Mouse (Mus musculus) kidney, adult 11 months (tissue): ENCODE results near the gene Ccdc7a.
A peak's percentile ranks its signal among the peaks of the same experiment; 100 is the strongest.
"Not testable (repeated sequence)": the region's sequence is repeated elsewhere in the genome, so short reads cannot be mapped to it uniquely, and the experiment has no call there.

Experiments used
- DNase-seq: peaks from one replicate; pipeline ENCODE4 v3.0.0; 2022

Gene Ccdc7a

DNA sequence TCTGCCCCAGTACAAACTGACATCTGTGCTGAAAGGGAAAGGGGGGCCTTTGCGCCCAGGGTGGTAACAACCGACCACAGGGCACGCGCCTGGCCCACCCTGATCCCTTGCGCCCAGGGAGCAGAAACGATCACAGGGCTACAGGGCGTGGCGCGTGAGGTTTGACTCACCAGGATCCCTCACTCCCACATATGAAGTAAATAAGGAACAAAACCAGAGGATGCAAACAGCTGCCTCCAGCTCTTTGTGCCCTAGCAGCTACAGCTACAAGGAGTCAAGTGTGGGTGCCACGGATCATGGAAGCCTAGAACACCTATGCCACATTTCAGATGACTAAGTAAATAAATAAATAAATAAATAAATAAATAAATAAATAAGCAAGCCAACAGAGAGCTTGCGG is at the start of gene Ccdc7a:
Gene Ccdc7a (minus strand): TSS at position 101 of the 400 bp plus-strand sequence.
- not testable (repeated sequence) for DNase-seq

GRCm38 (mm10) chr8:129066834-129067233 is 1.5 kb upstream of the Ccdc7a start, which contains the start of gene Ccdc7b:
Gene Ccdc7b, plus strand, starts transcription at chr8:129067134.
- DNase-seq: not testable (repeated sequence)

- DNase-seq: no peak
Observed at GRCm38 (mm10) chr8:128991389-128991788, 73.9 kb downstream of the Ccdc7a start.

- not testable (repeated sequence) for DNase-seq
Observed at GRCm38 (mm10) chr8:128948941-128949340, 116.4 kb downstream of the Ccdc7a start.

GRCm38 (mm10) chr8:128941022-128941641 is 124.2 kb downstream of the Ccdc7a start:
- DNase-seq: peak; percentile 7

DNA sequence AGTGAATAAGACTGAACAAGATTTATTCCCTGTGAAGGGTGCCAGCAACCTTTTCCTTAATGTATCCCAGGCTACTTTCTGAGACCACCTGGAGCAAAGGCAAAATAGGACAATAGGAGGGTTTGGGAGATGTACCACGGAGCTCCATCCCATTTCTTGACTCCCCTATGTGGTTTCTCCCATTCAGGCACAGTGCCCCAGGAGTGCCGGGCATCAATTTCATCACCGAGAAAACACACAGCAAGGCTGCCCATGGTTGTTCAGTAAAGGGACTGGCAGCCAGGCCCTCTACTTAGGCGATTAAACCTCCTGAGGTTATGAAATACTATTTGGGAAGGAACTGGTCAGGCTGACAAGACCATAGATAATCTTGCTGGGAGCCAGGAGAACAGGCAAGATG is 131.9 kb downstream of the Ccdc7a start:
- no peak for DNase-seq

DNA sequence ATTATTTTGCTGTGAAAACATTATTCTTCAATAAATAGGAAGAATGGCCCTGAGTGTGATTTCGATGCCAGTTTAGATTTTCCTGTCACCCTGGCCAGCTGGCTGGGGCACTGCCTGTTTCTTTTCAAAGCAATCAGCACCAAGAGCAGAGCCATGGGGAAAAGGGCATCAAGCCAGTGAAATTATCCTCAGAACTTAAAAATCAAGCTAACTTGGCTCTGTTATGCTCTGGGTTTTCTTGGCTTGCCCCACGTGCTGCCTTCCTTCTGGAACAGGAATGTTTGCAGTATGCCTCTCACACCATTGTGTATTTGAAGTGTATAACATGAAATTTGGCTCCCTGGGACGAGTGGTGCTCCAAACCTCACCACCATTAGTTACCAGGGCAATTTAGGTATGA is 182.6 kb downstream of the Ccdc7a start:
- DNase-seq: no peak

DNA sequence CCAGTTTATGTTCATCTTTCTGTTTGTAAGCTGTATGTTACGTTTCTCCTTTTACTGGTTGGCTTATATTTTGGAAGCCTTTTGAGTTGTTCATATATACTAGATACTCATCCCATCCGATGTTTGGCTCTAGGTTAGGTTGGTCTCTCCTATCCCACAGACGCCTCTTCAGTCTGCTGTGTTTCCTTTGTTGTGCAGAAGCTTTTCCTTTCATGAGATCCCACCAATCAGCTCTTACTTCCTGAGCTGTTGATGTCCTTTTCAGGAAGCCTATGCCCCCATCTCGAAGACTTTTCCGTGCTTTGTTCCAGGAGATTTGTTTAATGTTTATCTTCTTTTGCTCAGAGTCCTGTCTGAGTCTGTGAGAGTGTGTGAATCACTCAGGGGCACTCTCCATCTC is 221.6 kb downstream of the Ccdc7a start:
- no peak for DNase-seq

DNA sequence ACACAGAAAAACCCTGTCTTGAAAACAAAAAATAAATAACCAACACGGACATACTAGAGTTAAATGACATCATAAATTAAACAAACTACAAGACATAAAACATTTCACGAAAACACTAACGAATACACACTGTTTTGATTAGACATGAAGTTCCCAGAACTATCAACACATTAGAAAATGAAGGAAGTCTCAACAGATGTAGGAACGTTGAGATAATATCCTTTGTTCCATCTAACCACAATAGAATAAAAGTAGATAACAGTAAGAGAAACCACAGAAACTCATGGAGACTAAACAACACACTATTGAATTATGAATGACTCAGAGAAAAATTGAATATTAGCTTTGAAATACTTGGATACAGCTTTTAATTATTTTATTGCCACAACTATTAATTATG is 252.8 kb downstream of the Ccdc7a start:
- DNase-seq: no peak

- DNase-seq: no peak
Observed at GRCm38 (mm10) chr8:128798594-128798993, 266.7 kb downstream of the Ccdc7a start, which contains the start of gene Gm3952. Gene Gm3952, minus strand, starts transcription at chr8:128798694.

GRCm38 (mm10) chr8:128735692-128736091 is 329.6 kb downstream of the Ccdc7a start:
- no peak for DNase-seq

GRCm38 (mm10) chr8:128734118-128734517 is 331.2 kb downstream of the Ccdc7a start:
- DNase-seq: no peak

DNA sequence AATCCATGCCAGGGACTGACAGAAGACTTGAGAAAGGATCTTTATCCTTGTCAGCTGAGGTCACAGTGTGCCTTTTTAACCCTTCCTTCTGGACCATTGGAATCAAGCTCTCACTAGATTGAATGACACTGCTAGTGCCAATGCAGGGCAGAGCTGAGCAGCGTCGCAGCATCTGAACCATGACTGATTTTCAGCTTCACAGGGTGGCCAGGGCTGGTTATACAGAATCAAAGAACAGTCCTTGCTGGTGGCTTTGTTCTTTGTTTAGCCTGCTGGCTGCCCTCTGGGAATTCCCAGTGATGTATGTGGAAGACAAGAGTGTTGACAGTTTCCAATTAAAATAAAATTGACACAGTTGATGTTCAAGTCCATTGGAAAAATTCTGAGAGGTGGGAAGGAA is 333.1 kb downstream of the Ccdc7a start:
- no peak for DNase-seq

DNA sequence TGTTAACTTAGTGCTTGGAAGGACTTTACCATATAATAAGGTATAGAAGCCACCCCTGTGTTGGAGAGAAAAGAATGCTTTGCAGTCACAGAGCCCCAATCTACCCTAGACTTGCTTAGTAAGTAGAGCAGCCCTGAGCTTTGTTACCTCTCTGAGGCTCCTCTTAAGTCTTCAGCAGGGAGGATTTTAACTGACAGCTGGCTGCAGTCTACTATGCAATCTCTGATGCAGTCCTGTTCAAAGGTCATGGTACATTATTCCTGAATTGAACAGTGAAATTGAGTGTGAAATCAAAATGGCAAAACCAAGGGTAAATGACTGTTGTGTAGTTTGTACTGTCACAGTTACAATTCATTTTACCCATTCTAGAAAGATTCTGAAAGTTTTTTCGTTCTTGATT is 338.1 kb downstream of the Ccdc7a start:
- no peak for DNase-seq

- no peak for DNase-seq
Observed at GRCm38 (mm10) chr8:128724819-128725218, 340.5 kb downstream of the Ccdc7a start.

DNA sequence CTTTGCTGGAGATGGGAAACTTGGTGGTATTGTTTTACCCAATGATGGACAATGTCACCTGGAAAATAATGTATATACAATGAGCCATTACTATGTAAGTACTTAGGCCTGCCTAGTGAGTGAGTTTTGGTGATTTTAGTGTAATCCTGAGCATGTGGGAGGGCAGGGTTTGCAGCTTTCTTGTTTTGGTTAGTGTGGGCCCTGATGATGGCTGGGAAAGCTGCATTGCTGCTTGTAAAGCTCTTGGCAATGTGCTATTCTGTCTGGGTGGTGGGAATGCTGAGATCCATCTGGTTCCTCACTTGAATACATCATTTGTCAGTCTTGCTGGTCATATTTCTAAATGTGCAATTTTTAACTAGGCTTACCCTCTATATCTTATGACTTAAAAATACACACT is 349.1 kb downstream of the Ccdc7a start:
- DNase-seq: no peak

GRCm38 (mm10) chr8:128709261-128709660 is 356.1 kb downstream of the Ccdc7a start:
- peak; percentile 67 for DNase-seq

GRCm38 (mm10) chr8:128704836-128705235 is 360.5 kb downstream of the Ccdc7a start:
- no peak for DNase-seq

- DNase-seq: no peak
Observed at GRCm38 (mm10) chr8:128704376-128704775, 360.9 kb downstream of the Ccdc7a start.

GRCm38 (mm10) chr8:128697945-128698344 is 367.4 kb downstream of the Ccdc7a start:
- no peak for DNase-seq

DNA sequence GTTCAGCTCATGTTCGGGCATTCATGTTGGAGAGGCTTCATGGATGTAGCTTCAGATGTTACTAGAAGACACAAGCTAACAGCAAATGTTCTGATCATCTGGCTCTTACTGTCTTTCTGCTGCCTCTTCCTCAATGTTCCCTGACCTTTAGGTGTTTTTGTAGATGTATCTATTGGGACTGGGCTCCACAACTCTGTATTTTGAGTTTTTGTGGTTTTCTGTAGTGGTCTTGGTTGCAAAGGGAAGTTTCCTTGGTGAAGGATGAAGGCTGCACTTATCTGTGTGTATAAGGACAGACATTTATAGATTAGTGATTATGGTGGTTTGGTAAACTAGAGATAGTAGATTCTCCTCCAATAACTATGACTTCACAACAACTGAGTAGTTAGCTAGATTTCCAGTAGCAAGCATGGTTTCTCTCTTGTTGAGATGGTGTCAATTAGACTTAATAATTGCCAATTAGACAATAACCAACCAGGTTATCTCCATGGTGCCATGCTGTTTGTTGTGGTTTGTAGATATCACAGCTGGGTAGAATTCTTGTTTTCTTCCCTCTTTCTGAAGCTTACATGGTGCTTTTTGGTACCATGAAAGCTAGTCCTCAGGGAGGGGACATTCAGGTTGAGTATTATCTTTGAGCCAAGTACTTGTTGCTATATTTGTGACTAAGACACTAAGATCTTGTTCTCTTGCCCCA is 368.5 kb downstream of the Ccdc7a start:
- DNase-seq: no peak

GRCm38 (mm10) chr8:128690056-128690455 is 375.3 kb downstream of the Ccdc7a start:
- DNase-seq: no peak

GRCm38 (mm10) chr8:128688679-128689078 is 376.6 kb downstream of the Ccdc7a start:
- no peak for DNase-seq

DNA sequence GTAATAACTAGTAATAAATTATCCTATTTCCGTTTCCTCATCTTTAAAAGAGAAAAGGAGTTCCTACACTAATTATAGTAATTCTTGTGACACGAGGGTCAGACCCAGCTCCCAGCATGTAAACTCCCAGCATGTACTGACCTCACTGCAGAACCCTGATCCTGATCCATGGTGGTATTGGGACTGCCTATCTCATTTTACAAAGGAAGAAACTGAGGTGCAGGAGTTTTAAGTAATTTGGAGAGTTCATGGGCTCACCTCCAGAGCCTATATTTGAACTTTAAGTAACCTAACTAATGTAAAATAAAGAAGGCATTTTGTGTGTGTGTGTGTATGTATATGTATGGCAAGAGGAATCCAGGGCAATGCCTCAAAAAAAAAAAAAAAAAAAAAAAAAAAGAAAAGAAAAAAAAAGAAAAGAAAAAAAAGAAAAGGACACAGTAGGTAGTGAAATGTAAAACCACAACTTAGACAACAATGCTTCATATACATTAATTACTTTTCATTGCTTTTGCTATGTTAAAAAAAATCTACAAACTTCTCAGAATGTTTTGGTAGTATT is 378.8 kb downstream of the Ccdc7a start:
- no peak for DNase-seq
